Mouse (Mus musculus) embryonic fibroblast, embryonic 13.5 days (primary cell): ENCODE results near the gene Mphosph9.

Experiments
- CTCF ChIP-seq: IDR thresholded peaks from 2 replicates; pipeline ENCODE4 v1.5.1; 2011; ENCODE audit warnings: mild to moderate bottlenecking, control low read depth, low read length, moderate library complexity, borderline replicate concordance; ENCODE audit not compliant: insufficient read depth
- POLR2A ChIP-seq: IDR thresholded peaks from 2 replicates; pipeline ENCODE4 v1.6.1; 2011; ENCODE audit warnings: low read depth, mild to moderate bottlenecking, control low read depth, low read length, moderate library complexity

- no peak for TF ChIP-seq CTCF
- TF ChIP-seq POLR2A = no peak
These were observed 69.7 kb downstream of the Mphosph9 start for GRCm38 (mm10) chr5:124258026-124258425.
